Mouse (Mus musculus) heart, adult 2 months (tissue): ENCODE measurements around the gene Ift122. TPM values are rescaled to one million over a fixed set of nuclear protein-coding genes. Genes with fewer than 3 reads are reported as not detected.

Experiments used
- DNase-seq, 2 experiments: peaks; one replicate each; pipeline ENCODE4 v3.0.0; 2021
- H3K27ac ChIP-seq: fragments of 200-600 bp; 2 replicates; pipeline ENCODE4 v1.8.1; 2022
- H3K27me3 ChIP-seq: fragments of 200-500 bp; 2 replicates; pipeline ENCODE4 v1.6.1; 2012; ENCODE audit warnings: mild to moderate bottlenecking, low read length, inconsistent platforms, mixed read lengths; ENCODE audit not compliant: control insufficient read depth, insufficient read depth
- H3K36me3 ChIP-seq: fragments of 200-500 bp; 2 replicates; pipeline ENCODE4 v1.6.1; 2012; ENCODE audit warnings: low read length, inconsistent platforms; ENCODE audit not compliant: control insufficient read depth, insufficient read depth
- H3K4me1 ChIP-seq: fragments of 200-500 bp; 2 replicates; pipeline ENCODE4 v1.6.1; 2011; ENCODE audit warnings: low read length; ENCODE audit not compliant: control insufficient read depth, insufficient read depth
- H3K4me3 ChIP-seq: fragments of 200-600 bp; 2 replicates; pipeline ENCODE4 v1.8.1; 2022
- H3K79me2 ChIP-seq: fragments of 200-500 bp; replicated peaks from 2 replicates; pipeline ENCODE4 v1.6.1; 2012; ENCODE audit warnings: mild to moderate bottlenecking, inconsistent platforms, low read length, moderate library complexity, mixed read lengths; ENCODE audit not compliant: control insufficient read depth, insufficient read depth
- H3K9ac ChIP-seq: fragments of 200-500 bp; 2 replicates; pipeline ENCODE4 v1.6.1; 2012; ENCODE audit warnings: low read depth, mild to moderate bottlenecking, control low read depth, inconsistent platforms, low read length, mixed read lengths
- CTCF ChIP-seq: fragments of 200-600 bp; IDR thresholded peaks from 2 replicates; pipeline ENCODE4 v1.8.1; 2022; ENCODE audit warnings: antibody characterized with exemption, mild to moderate bottlenecking, moderate library complexity
- EP300 ChIP-seq: fragments of 200-500 bp; IDR thresholded peaks from 2 replicates; pipeline ENCODE4 v1.6.1; 2011; ENCODE audit warnings: low read depth, low read length, control low read depth; ENCODE audit not compliant: insufficient read depth
- POLR2A ChIP-seq: fragments of 200-500 bp; IDR thresholded peaks from 2 replicates; pipeline ENCODE4 v1.6.1; 2011; ENCODE audit warnings: mild to moderate bottlenecking, low read depth, low read length, control low read depth; ENCODE audit not compliant: insufficient read depth
- WGBS: fragments of 180-500 bp; shearing (Covaris S2); methylation state at CpG from one replicate; pipeline ENCODE4 v1.1.7; 2018; 5-methylcytosine and 5-hydroxymethylcytosine counted together
- intact Hi-C: fragments of 180-260 bp; cut with DNase I; formaldehyde crosslinking; loops from one replicate; pipeline ENCODE4 v1.15.1; 2025
- polyA plus RNA-seq: library from polyadenylated mRNA; depleted of rRNA; stranded (reverse); fragments of >200 nt; gene quantifications from 2 replicates; pipeline ENCODE4 v1.2.3, GENCODE M21; 2012
- total RNA-seq, 2 experiments: library from RNA; stranded (reverse); gene quantifications; 2 replicates each; pipeline ENCODE4 v1.2.3; 2021

The Ift122 gene
- total and polyA plus RNA-seq, 3 experiments = 6.6 to 12.8 (median 7.3) TPM

- Histone ChIP-seq H3K27ac (peak overlapping the region; percentile 58), H3K9ac (no peak overlapping the region), H3K79me2 (no peaks in the 10 kb centered on the region), H3K36me3 (no peaks in the 10 kb centered on the region), H3K4me1 (peaks cover 19% of the 10 kb centered on the region), H3K27me3 (no peaks in the 10 kb centered on the region), H3K4me3 (no peak overlapping the region)
- DNase-seq = no peak
- 71% methylated on average over 6 of the region's 6 CpGs for WGBS
- intact Hi-C loops = no loop called here
- TF ChIP-seq CTCF = no peak
- no peak for TF ChIP-seq POLR2A
- TF ChIP-seq EP300 = no peak
Measured at GRCm38 (mm10) chr6:115879736-115880135, 26.5 kb downstream of the Ift122 start.

DNA sequence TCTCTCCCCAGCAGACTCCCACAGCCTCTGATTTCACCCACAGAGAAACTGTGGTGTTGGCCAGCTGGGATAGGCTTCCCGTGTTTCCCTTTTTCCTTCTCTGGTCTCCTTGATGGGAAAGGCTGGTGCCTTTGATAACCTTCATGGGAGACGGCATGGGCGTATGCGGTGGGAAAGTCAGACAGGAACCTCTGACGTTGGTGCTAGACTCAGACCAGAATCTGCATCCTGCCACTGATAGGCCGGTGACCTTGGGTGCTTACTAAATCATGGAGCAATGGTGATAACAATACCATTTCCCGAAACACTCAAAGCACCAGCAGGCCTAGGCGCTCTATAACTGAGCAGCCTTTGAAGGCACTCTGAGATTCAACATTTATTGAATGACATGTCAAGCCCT is 27.5 kb downstream of the Ift122 start:
- Histone ChIP-seq H3K27me3 (no peaks in the 10 kb centered on the region), H3K79me2 (no peaks in the 10 kb centered on the region), H3K4me1 (peaks cover 19% of the 10 kb centered on the region), H3K9ac (no peak overlapping the region), H3K4me3 (no peak overlapping the region), H3K36me3 (no peaks in the 10 kb centered on the region), H3K27ac (peak overlapping the region; percentile 61)
- DNase-seq = peak in 1 of 2 experiments; percentile 46
- 54% methylated on average over 8 of the region's 8 CpGs for WGBS
- TF ChIP-seq EP300 (peak; percentile 81), CTCF (no peak), POLR2A (peak; percentile 30; the same call in 1 of the 2 replicates)
- intact Hi-C loops = no loop called here

GRCm38 (mm10) chr6:115884018-115884417 is 30.7 kb downstream of the Ift122 start:
- intact Hi-C loops = no loop called here
- DNase-seq = no peak
- Histone ChIP-seq H3K4me3 (no peak overlapping the region), H3K36me3 (no peaks in the 10 kb centered on the region), H3K27me3 (no peaks in the 10 kb centered on the region), H3K4me1 (peaks cover 16% of the 10 kb centered on the region), H3K79me2 (no peaks in the 10 kb centered on the region), H3K27ac (no peak overlapping the region; the same call in 1 of the 2 replicates), H3K9ac (no peak overlapping the region)
- TF ChIP-seq POLR2A (no peak), CTCF (no peak), EP300 (no peak)

- no peak for DNase-seq
- H3K4me1 ChIP-seq = peaks cover 10% of the 10 kb centered on the region
- no peaks in the 10 kb centered on the region for H3K79me2 ChIP-seq
- no peaks in the 10 kb centered on the region for H3K36me3 ChIP-seq
- intact Hi-C loops = no loop called here
- H3K4me3 ChIP-seq = no peak overlapping the region
- WGBS = 60% methylated on average over 4 of the region's 4 CpGs
- no peaks in the 10 kb centered on the region for H3K27me3 ChIP-seq
- no peak overlapping the region for H3K9ac ChIP-seq
- H3K27ac ChIP-seq = no peak overlapping the region
- TF ChIP-seq CTCF = no peak
- no peak for TF ChIP-seq POLR2A
- TF ChIP-seq EP300 = no peak
Measured at GRCm38 (mm10) chr6:115886894-115887293, 33.6 kb downstream of the Ift122 start.

GRCm38 (mm10) chr6:115888296-115888695 is 35.0 kb downstream of the Ift122 start:
- intact Hi-C loops = no loop called here

DNA sequence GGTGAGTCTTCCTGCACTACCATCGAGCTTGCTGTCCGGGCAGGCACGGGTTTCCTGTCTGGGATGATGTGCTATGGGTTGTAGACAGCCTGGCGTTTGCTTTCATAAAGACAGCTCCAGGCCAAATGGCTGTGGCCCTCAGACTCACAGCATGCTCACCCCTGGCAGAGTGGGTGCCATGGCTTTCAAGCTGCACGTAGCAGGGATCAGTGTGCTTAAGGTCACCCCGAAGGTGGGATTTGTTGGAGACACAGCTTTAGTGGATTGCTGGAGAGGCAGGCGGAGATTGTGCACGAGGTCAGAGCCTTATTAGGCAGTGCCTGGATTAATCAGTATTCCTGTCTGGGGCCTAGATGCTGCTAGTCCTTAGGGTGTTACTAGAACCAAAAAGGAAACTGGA is 37.3 kb downstream of the Ift122 start:
- Histone ChIP-seq H3K79me2 (no peaks in the 10 kb centered on the region), H3K4me3 (no peak overlapping the region), H3K9ac (no peak overlapping the region), H3K27me3 (no peaks in the 10 kb centered on the region), H3K27ac (peak overlapping the region; percentile 54), H3K4me1 (peaks cover 14% of the 10 kb centered on the region), H3K36me3 (no peaks in the 10 kb centered on the region)
- TF ChIP-seq CTCF = no peak
- TF ChIP-seq EP300 = no peak
- TF ChIP-seq POLR2A = no peak
- intact Hi-C loops = no loop called here
- WGBS = 71% methylated on average over 8 of the region's 8 CpGs
- no peak for DNase-seq

More at GRCm38 (mm10) chr6:115888296-115888695, 35.0 kb downstream of the Ift122 start:
- Histone ChIP-seq H3K79me2 (no peaks in the 10 kb centered on the region), H3K27ac (no peak overlapping the region), H3K27me3 (no peaks in the 10 kb centered on the region), H3K4me1 (peaks cover 16% of the 10 kb centered on the region), H3K4me3 (no peak overlapping the region), H3K36me3 (no peaks in the 10 kb centered on the region), H3K9ac (no peak overlapping the region)
- TF ChIP-seq CTCF = peak; percentile 73
- no peak for TF ChIP-seq EP300
- DNase-seq = peak in 1 of 2 experiments; percentile 31
- 97% methylated on average over 3 of the region's 3 CpGs for WGBS
